Mouse (Mus musculus): ENCODE measurements around the gene Fitm2. TPM values are rescaled to one million over a fixed set of nuclear protein-coding genes. Genes with fewer than 3 reads are reported as not detected.

Fitm2 gene
- polyA plus RNA-seq (2021; fragmentation: Nextera tagmentation), result 6.4 and 7.4 TPM in 2 replicates
- long read RNA-seq, experiment 1, transcript Fitm2-201 (2 exons, 3,967 nt), result major isoform, 12 of 19 reads
- long read RNA-seq, experiment 1, partial matches to known transcripts, result 0 of 19 reads
- long read RNA-seq, experiment 1, other reads (novel, unspliced or antisense), result 7 of 19 reads
- long read RNA-seq, experiment 2, transcript Fitm2-201 (2 exons, 3,967 nt), result major isoform, 39 of 61 reads
- long read RNA-seq, experiment 2, partial matches to known transcripts, result 1 of 61 reads
- long read RNA-seq, experiment 2, other reads (novel, unspliced or antisense), result 21 of 61 reads

GRCm38 (mm10) chr2:163472466-163472851 lies at the start of gene Fitm2:
Gene Fitm2 (minus strand): TSS chr2:163472629.

GRCm38 (mm10) chr2:163506300-163507004 lies 34.0 kb upstream of the Fitm2 start, which contains the start of gene Hnf4a:
Gene Hnf4a (plus strand): TSS chr2:163506808.

GRCm38 (mm10) chr2:163492018-163492417 lies 19.6 kb upstream of the Fitm2 start, which contains the start of gene R3hdml:
Gene R3hdml (plus strand): TSS chr2:163492318.

GRCm38 (mm10) chr2:163438246-163438618 lies 34.2 kb downstream of the Fitm2 start, which contains the start of gene Gdap1l1:
Gene Gdap1l1 (plus strand): TSS chr2:163438476.

GRCm38 (mm10) chr2:163424597-163424996 lies 47.8 kb downstream of the Fitm2 start, which contains the start of gene Oser1:
Gene Oser1 (minus strand): TSS chr2:163424697.

Other genes starting within 250 kb of the Fitm2 start
- 0.08 and 0.10 TPM in 2 replicates for gene Jph2, start 74.6 kb downstream of the Fitm2 start, polyA plus RNA-seq (2021; fragmentation: Nextera tagmentation)
- gene Oser1, start 47.9 kb downstream of the Fitm2 start, polyA plus RNA-seq (2021; fragmentation: Nextera tagmentation), result 33.2 and 35.0 TPM in 2 replicates
- gene Gdap1l1, start 34.2 kb downstream of the Fitm2 start, polyA plus RNA-seq (2021; fragmentation: Nextera tagmentation), result 81.7 and 106 TPM in 2 replicates
- 0.13 TPM in 1 of 2 replicates, not detected in the other for gene R3hdml, start 19.7 kb upstream of the Fitm2 start, polyA plus RNA-seq (2021; fragmentation: Nextera tagmentation)
- not detected in 2 replicates for gene Hnf4a, start 34.2 kb upstream of the Fitm2 start, polyA plus RNA-seq (2021; fragmentation: Nextera tagmentation)
- 28.7 and 32.1 TPM in 2 replicates for gene Ttpal, start 129.7 kb upstream of the Fitm2 start, polyA plus RNA-seq (2021; fragmentation: Nextera tagmentation)
- 21.2 and 28.1 TPM in 2 replicates for gene Serinc3, start 172.5 kb upstream of the Fitm2 start, polyA plus RNA-seq (2021; fragmentation: Nextera tagmentation)
- 244 and 276 TPM in 2 replicates for gene Pkig, start 185.8 kb upstream of the Fitm2 start, polyA plus RNA-seq (2021; fragmentation: Nextera tagmentation)